Mouse (Mus musculus) megakaryocyte, embryonic 14.5 days (primary cell): ENCODE measurements around the gene Cc2d2a.

Experiments
- FLI1 ChIP-seq: IDR thresholded peaks from 2 replicates; pipeline ENCODE4 v1.6.1; 2012; ENCODE audit warnings: low read length, inconsistent platforms, mixed read lengths
- GATA1 ChIP-seq: IDR thresholded peaks from 3 replicates; pipeline ENCODE4 v1.6.1; 2012; ENCODE audit warnings: mixed read lengths, low read length, inconsistent platforms, borderline replicate concordance

DNA sequence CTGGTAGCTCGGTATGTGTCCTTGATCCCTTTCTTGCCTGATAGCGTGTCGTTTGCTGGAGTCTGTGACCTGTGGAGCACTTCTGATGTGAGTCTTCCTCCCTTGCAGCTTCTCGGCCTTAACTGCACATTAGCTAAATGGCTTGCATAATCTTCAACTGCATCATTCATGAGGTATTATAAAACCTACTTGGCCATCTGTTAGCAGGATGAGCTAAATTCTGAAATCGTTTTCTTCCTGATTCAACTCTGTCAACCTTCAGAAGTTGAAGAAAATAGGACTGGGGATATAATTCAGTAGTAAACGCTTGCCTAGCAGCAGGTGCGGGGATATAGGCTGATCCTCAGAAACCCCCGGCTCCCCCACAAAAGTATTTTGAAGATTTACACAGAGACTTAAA, 70.2 kb downstream of the Cc2d2a start:
- no peak for TF ChIP-seq GATA1
- TF ChIP-seq FLI1 = no peak
